Mouse (Mus musculus): ENCODE measurements around the gene Capg. TPM values are rescaled to one million over a fixed set of nuclear protein-coding genes. Genes with fewer than 3 reads are reported as not detected.
A peak's percentile ranks its signal among the peaks of the same experiment; 100 is the strongest.

Capg gene
- polyA plus RNA-seq, 1 experiment from 2014 or later: 148 TPM

- H3K4me1 ChIP-seq (ENCODE audit: insufficient read depth, low read depth, low read length): no peaks in the 10 kb centered on the region
- TF ChIP-seq CTCF (IDR thresholded peaks at IDR 0.05): no peak
- no peak for TF ChIP-seq EP300 (IDR thresholded peaks at IDR 0.05)
- 76% methylated on average over 3 of the region's 3 CpGs for WGBS
- H3K36me3 ChIP-seq (ENCODE audit: insufficient read depth, low read length): no peaks in the 10 kb centered on the region
- H3K27ac ChIP-seq (ENCODE audit: low read length): no peak overlapping the region
- no peak overlapping the region for H3K4me2 ChIP-seq (replicated peaks; ENCODE audit: low read depth, low read length)
- no peaks in the 10 kb centered on the region for H3K9me3 ChIP-seq (ENCODE audit: low read length)
- H3K27me3 ChIP-seq (replicated peaks; ENCODE audit: insufficient read depth, low read length): no peaks in the 10 kb centered on the region
- H3K4me3 ChIP-seq (ENCODE audit: low read depth, low read length): no peak overlapping the region
- ATAC-seq (no peak), DNase-seq (ENCODE audit: low spot score) (no peak)
- H3K9ac ChIP-seq (replicated peaks; ENCODE audit: low read depth): no peak overlapping the region
Measured at GRCm38 (mm10) chr6:72586701-72587100, 42.5 kb downstream of the Capg start.

GRCm38 (mm10) chr6:72588307-72588706 is 44.1 kb downstream of the Capg start:
- no peaks in the 10 kb centered on the region for H3K9me3 ChIP-seq (ENCODE audit: low read length)
- no peaks in the 10 kb centered on the region for H3K4me1 ChIP-seq (ENCODE audit: insufficient read depth, low read depth, low read length)
- H3K4me3 ChIP-seq (ENCODE audit: low read depth, low read length): no peak overlapping the region
- H3K4me2 ChIP-seq (replicated peaks; ENCODE audit: low read depth, low read length): no peak overlapping the region
- ATAC-seq (no peak), DNase-seq (ENCODE audit: low spot score) (no peak)
- no peak overlapping the region for H3K27ac ChIP-seq (ENCODE audit: low read length)
- H3K9ac ChIP-seq (replicated peaks; ENCODE audit: low read depth): no peak overlapping the region
- no peaks in the 10 kb centered on the region; the same call in 1 of the 2 replicates for H3K36me3 ChIP-seq (ENCODE audit: insufficient read depth, low read length)
- H3K27me3 ChIP-seq (replicated peaks; ENCODE audit: insufficient read depth, low read length): no peaks in the 10 kb centered on the region
- no peak for TF ChIP-seq CTCF (IDR thresholded peaks at IDR 0.05)

- no peaks in the 10 kb centered on the region for H3K27me3 ChIP-seq (replicated peaks; ENCODE audit: insufficient read depth, low read length)
- ATAC-seq: no peak
- H3K4me1 ChIP-seq (ENCODE audit: insufficient read depth, low read depth, low read length): no peaks in the 10 kb centered on the region
- H3K9me3 ChIP-seq (ENCODE audit: low read length): no peaks in the 10 kb centered on the region
- no peak overlapping the region for H3K9ac ChIP-seq (replicated peaks; ENCODE audit: low read depth)
- TF ChIP-seq EP300 (IDR thresholded peaks at IDR 0.05) (no peak), CTCF (IDR thresholded peaks at IDR 0.05) (no peak)
- H3K36me3 ChIP-seq (ENCODE audit: insufficient read depth, low read length): no peaks in the 10 kb centered on the region; the same call in 1 of the 2 replicates
- no peak for DNase-seq (ENCODE audit: low spot score)
- no peak overlapping the region for H3K27ac ChIP-seq (ENCODE audit: low read length)
- no peak overlapping the region for H3K4me2 ChIP-seq (replicated peaks; ENCODE audit: low read depth, low read length)
- H3K4me3 ChIP-seq (ENCODE audit: low read depth, low read length): no peak overlapping the region
Measured at GRCm38 (mm10) chr6:72590111-72590510, 45.9 kb downstream of the Capg start.

DNA sequence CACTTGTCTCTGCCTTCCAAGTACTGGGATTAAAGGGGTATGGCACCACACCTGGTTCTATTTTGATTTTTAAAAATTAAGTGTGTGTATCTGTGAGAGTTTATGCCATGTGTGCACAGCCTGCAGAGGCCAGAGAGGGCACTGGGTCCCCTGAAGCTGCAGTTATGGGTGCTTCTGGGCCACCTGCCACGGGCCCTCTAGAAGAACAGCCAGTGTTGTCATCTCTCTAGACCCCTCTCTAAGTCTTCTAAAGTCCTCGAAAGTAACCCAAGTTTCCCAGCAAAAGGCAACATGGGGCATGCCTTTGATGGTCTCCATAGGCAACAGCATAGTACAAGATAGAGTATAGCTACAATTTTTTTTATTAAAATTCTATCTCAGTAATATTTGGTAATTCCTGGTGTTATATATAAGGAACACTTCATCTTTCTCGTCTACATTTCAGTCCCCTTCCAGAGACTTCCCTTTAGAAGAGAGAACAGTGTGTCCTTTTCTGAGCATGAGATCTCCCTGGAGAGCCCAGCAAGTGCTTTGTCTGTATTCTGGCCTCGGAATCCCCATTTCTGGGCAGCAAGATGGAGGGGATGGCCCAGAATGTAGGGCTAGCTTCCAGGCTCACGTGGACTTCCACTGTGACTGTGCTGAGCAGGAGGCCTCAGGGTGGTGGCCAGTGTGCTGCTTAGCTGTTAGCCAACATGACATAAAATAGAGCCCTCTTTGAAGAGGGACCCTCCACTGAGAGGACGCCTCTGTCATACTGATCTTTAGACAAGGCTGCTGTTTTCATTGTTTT is 49.0 kb downstream of the Capg start:
- Histone ChIP-seq H3K4me3 (ENCODE audit: low read depth, low read length) (no peak overlapping the region), H3K4me2 (replicated peaks; ENCODE audit: low read depth, low read length) (no peak overlapping the region), H3K4me1 (ENCODE audit: insufficient read depth, low read depth, low read length) (peaks cover 15% of the 10 kb centered on the region; the same call in 1 of the 2 replicates), H3K27ac (ENCODE audit: low read length) (no peak overlapping the region), H3K27me3 (replicated peaks; ENCODE audit: insufficient read depth, low read length) (no peaks in the 10 kb centered on the region), H3K36me3 (ENCODE audit: insufficient read depth, low read length) (no peaks in the 10 kb centered on the region; the same call in 1 of the 2 replicates), H3K9me3 (ENCODE audit: low read length) (no peaks in the 10 kb centered on the region), H3K9ac (replicated peaks; ENCODE audit: low read depth) (no peak overlapping the region)
- DNase-seq (ENCODE audit: low spot score) (no peak), ATAC-seq (no peak)
- WGBS: 66% methylated on average over 6 of the region's 6 CpGs
- TF ChIP-seq CTCF (IDR thresholded peaks at IDR 0.05) (no peak), EP300 (IDR thresholded peaks at IDR 0.05) (no peak)

- H3K27ac ChIP-seq (ENCODE audit: low read length): no peak overlapping the region
- H3K4me3 ChIP-seq (ENCODE audit: low read depth, low read length): no peak overlapping the region
- H3K9ac ChIP-seq (replicated peaks; ENCODE audit: low read depth): no peak overlapping the region
- H3K4me2 ChIP-seq (replicated peaks; ENCODE audit: low read depth, low read length): no peak overlapping the region
- DNase-seq (ENCODE audit: low spot score) (no peak), ATAC-seq (no peak)
- TF ChIP-seq CTCF (IDR thresholded peaks at IDR 0.05): no peak
- TF ChIP-seq EP300 (IDR thresholded peaks at IDR 0.05): no peak
- no peaks in the 10 kb centered on the region for H3K9me3 ChIP-seq (ENCODE audit: low read length)
- no peaks in the 10 kb centered on the region for H3K27me3 ChIP-seq (replicated peaks; ENCODE audit: insufficient read depth, low read length)
- H3K4me1 ChIP-seq (ENCODE audit: insufficient read depth, low read depth, low read length): peaks cover 18% of the 10 kb centered on the region
- WGBS: 47% methylated on average over 5 of the region's 5 CpGs
- H3K36me3 ChIP-seq (ENCODE audit: insufficient read depth, low read length): no peaks in the 10 kb centered on the region; the same call in 1 of the 2 replicates
Measured at GRCm38 (mm10) chr6:72593914-72594313, 49.7 kb downstream of the Capg start.

GRCm38 (mm10) chr6:72597083-72597874 is 53.1 kb downstream of the Capg start:
- no peaks in the 10 kb centered on the region for H3K27me3 ChIP-seq (replicated peaks; ENCODE audit: insufficient read depth, low read length)
- H3K9me3 ChIP-seq (ENCODE audit: low read length): no peaks in the 10 kb centered on the region
- H3K27ac ChIP-seq (ENCODE audit: low read length): peak overlapping the region; percentile 88
- peak; percentile 52 for TF ChIP-seq CTCF (IDR thresholded peaks at IDR 0.05)
- TF ChIP-seq EP300 (IDR thresholded peaks at IDR 0.05): peak; percentile 75
- H3K4me3 ChIP-seq (ENCODE audit: low read depth, low read length): peak overlapping the region; percentile 50
- peak overlapping the region; percentile 68 for H3K4me2 ChIP-seq (replicated peaks; ENCODE audit: low read depth, low read length)
- H3K9ac ChIP-seq (replicated peaks; ENCODE audit: low read depth): peak overlapping the region; percentile 47
- H3K36me3 ChIP-seq (ENCODE audit: insufficient read depth, low read length): no peaks in the 10 kb centered on the region; the same call in 1 of the 2 replicates
- ATAC-seq (peak; percentile 71), DNase-seq (ENCODE audit: low spot score) (peak; percentile 92)
- peaks cover 24% of the 10 kb centered on the region for H3K4me1 ChIP-seq (ENCODE audit: insufficient read depth, low read depth, low read length)
- 18% methylated on average over 13 of the region's 13 CpGs for WGBS
